ENCODE assay signal across 23 mouse cellular contexts in the genomic region with DNA sequence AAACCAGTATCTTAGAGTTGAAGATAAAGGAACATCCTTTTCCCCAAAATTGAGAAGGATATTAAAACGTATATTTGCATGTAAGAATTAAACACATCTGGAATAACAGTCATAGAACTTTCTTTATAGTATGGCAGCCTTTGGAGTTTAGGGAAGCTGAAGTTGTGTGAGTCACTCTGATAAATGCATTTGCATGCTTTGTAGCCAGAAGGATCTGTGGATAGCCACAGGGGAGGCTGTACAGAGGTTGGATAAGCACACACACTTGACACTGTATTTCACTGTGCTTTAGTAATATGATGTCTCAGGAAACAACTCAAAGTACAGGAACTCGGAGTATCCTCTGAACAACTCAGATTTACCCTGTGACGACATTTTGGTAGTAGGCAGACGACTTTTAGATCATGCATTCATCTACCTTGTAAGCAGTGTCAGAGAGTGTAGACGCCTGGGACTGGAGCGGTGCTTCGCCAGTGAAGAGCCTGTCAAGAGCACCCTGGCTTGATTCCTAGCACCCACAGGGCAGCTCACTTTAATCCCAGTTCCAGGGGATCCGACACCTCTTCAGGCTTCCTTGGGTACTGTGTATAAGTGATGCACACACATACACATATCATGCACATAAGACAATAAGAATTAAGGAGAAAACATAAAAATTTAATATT.
A peak's percentile ranks its signal among the peaks of the same experiment; 100 is the strongest.
DNase-seq lines count a peak whose midpoint lies in the region; ATAC-seq lines count a peak whose summit lies in the region.
"Had no signal": no experiment of that assay in that cellular context is flagged by ENCODE, and none has a peak within 500 bp of the region (broad histone marks: within the 10 kb centered on the region; RNA-seq: fewer than 3 reads in every experiment).

No protein-coding gene starts in this region.

- peak; percentile 66 for ATAC-seq in liver, embryonic 15.5 days (ENCODE audit: insufficient read depth)
- ATAC-seq: CD4-positive, CD25-positive, alpha-beta regulatory T cell, adult 4 months; forebrain, embryonic 13.5 days had no signal

- H3K4me3 ChIP-seq in heart, embryonic 10.5 days, result no peak overlapping the region
- H3K4me3 ChIP-seq in erythroblast, embryonic 14.5 days (replicated peaks), result peak overlapping the region; percentile 39
- H3K4me3 ChIP-seq in liver, embryonic 15.5 days (replicated peaks), result no peak overlapping the region
- H3K4me3 ChIP-seq: forebrain, embryonic 13.5 days; heart, embryonic 15.5 days; hindbrain, embryonic 12.5 days; limb, embryonic 15.5 days; midbrain, embryonic 12.5 days; neural tube, embryonic 12.5 days had no signal

- H3K36me3 ChIP-seq in heart, embryonic 10.5 days, result no peaks in the 10 kb centered on the region
- H3K36me3 ChIP-seq in erythroblast, embryonic 14.5 days (ENCODE audit: control insufficient read depth), result peaks cover 18% of the 10 kb centered on the region
- no peaks in the 10 kb centered on the region for H3K36me3 ChIP-seq in liver, embryonic 15.5 days (replicated peaks)
- H3K36me3 ChIP-seq: heart, embryonic 15.5 days; hindbrain, embryonic 12.5 days; limb, embryonic 15.5 days; midbrain, embryonic 12.5 days; neural tube, embryonic 12.5 days had no signal

- H3K27ac ChIP-seq in heart, embryonic 10.5 days, result peak overlapping the region; percentile 72
- peak overlapping the region; percentile 88 for H3K27ac ChIP-seq in liver, embryonic 15.5 days (replicated peaks)
- H3K27ac ChIP-seq: forebrain, embryonic 13.5 days; heart, embryonic 15.5 days; hindbrain, embryonic 12.5 days; limb, embryonic 15.5 days; midbrain, embryonic 12.5 days; neural tube, embryonic 12.5 days had no signal

- intact Hi-C loops in heart, postnatal 36 days (cut with DNase I), result loop anchor here (5.0 kb wide), 1 partner anchor 48 kb away; no protein-coding TSS in a partner anchor

- no peak for DNase-seq in heart, embryonic 10.5 days (ENCODE audit: low spot score)
- DNase-seq in heart, postnatal 36 days, result no peak
- peak; percentile 14 for DNase-seq in 416B (ENCODE audit: low read depth)
- no peak for DNase-seq in kidney, postnatal 25 days
- DNase-seq in lung, postnatal 14 days, result no peak
- no peak for DNase-seq in lung, postnatal 25 days (ENCODE audit: low spot score)
- DNase-seq: adrenal gland, postnatal 25 days; cerebellum, adult 2 months; cerebellum, postnatal 36 days; kidney, adult 2 months; kidney, postnatal 10 days; lung, postnatal 10 days; right cerebral cortex, adult 18-20 months; thymus, postnatal 14 days had no signal

- WGBS in heart, embryonic 10.5 days, result 65% methylated on average over 8 of the region's 8 CpGs
- WGBS in liver, embryonic 15.5 days (ENCODE audit: insufficient replicate concordance), result 44% methylated on average over 8 of the region's 8 CpGs

- no peaks in the 10 kb centered on the region for H3K27me3 ChIP-seq in heart, embryonic 10.5 days (ENCODE audit: insufficient read depth, poor library complexity, severe bottlenecking)
- H3K27me3 ChIP-seq in erythroblast, embryonic 14.5 days (ENCODE audit: control insufficient read depth), result no peaks in the 10 kb centered on the region
- H3K27me3 ChIP-seq in liver, embryonic 15.5 days, result no peaks in the 10 kb centered on the region
- H3K27me3 ChIP-seq: forebrain, embryonic 13.5 days; heart, embryonic 15.5 days; hindbrain, embryonic 12.5 days; limb, embryonic 15.5 days; midbrain, embryonic 12.5 days; neural tube, embryonic 12.5 days had no signal

- no peaks in the 10 kb centered on the region for H3K9me3 ChIP-seq in heart, embryonic 10.5 days
- no peaks in the 10 kb centered on the region for H3K9me3 ChIP-seq in erythroblast, embryonic 14.5 days (ENCODE audit: control insufficient read depth, low read length)
- no peaks in the 10 kb centered on the region for H3K9me3 ChIP-seq in liver, embryonic 15.5 days (replicated peaks)
- H3K9me3 ChIP-seq: forebrain, embryonic 13.5 days; heart, embryonic 15.5 days; hindbrain, embryonic 12.5 days; limb, embryonic 15.5 days; midbrain, embryonic 12.5 days; neural tube, embryonic 12.5 days had no signal

- peaks cover 15% of the 10 kb centered on the region for H3K4me1 ChIP-seq in heart, embryonic 10.5 days
- H3K4me1 ChIP-seq in erythroblast, embryonic 14.5 days (ENCODE audit: control insufficient read depth), result peaks cover 80% of the 10 kb centered on the region
- peaks cover 69% of the 10 kb centered on the region for H3K4me1 ChIP-seq in liver, embryonic 15.5 days (replicated peaks)
- H3K4me1 ChIP-seq: forebrain, embryonic 13.5 days; heart, embryonic 15.5 days; hindbrain, embryonic 12.5 days; limb, embryonic 15.5 days; midbrain, embryonic 12.5 days; neural tube, embryonic 12.5 days had no signal

- peak overlapping the region; percentile 58 for H3K4me2 ChIP-seq in liver, embryonic 15.5 days
- H3K4me2 ChIP-seq: forebrain, embryonic 13.5 days; heart, embryonic 15.5 days; hindbrain, embryonic 12.5 days; limb, embryonic 15.5 days; midbrain, embryonic 12.5 days; neural tube, embryonic 12.5 days had no signal

- H3K9ac ChIP-seq in liver, embryonic 15.5 days, result 0 out of 2 replicates have a peak overlapping the region, but pooled peaks have one; percentile 19
- H3K9ac ChIP-seq: forebrain, embryonic 13.5 days; heart, embryonic 15.5 days; hindbrain, embryonic 12.5 days; limb, embryonic 15.5 days; midbrain, embryonic 12.5 days; neural tube, embryonic 12.5 days had no signal
